Mouse (Mus musculus) heart, embryonic 16.5 days (tissue): ENCODE measurements around the gene Ptprcap. TPM values are rescaled to one million over a fixed set of nuclear protein-coding genes. Genes with fewer than 3 reads are reported as not detected.

ENCODE experiments used
- ATAC-seq: fragments of 200-750 bp; cut with Nextera tagmentation; replicated peaks from 2 replicates; pipeline ENCODE4 v1.8.0; 2017; ENCODE audit warnings: moderate number of reproducible peaks; ENCODE audit not compliant: insufficient read depth, low FRiP score; ENCODE audit errors: extremely low read depth
- H3K27ac ChIP-seq: fragments of 300-500 bp; sonication (generic); 2 replicates; pipeline ENCODE4 v1.5.1; 2014; ENCODE audit warnings: mild to moderate bottlenecking, low read length, control low read depth, moderate library complexity
- H3K27me3 ChIP-seq: fragments of 300-500 bp; sonication (generic); 2 replicates; pipeline ENCODE4 v1.6.1; 2014; ENCODE audit warnings: low read length, mixed read lengths; ENCODE audit not compliant: control insufficient read depth, insufficient read depth
- H3K36me3 ChIP-seq: fragments of 300-500 bp; sonication (generic); 2 replicates; pipeline ENCODE4 v1.6.1; 2014; ENCODE audit not compliant: control insufficient read depth, insufficient read depth
- H3K4me1 ChIP-seq: fragments of 300-500 bp; sonication (generic); 2 replicates; pipeline ENCODE4 v1.6.1; 2014; ENCODE audit warnings: low read length, mixed read lengths; ENCODE audit not compliant: control insufficient read depth, insufficient read depth
- H3K4me2 ChIP-seq: fragments of 300-500 bp; sonication (generic); 2 replicates; pipeline ENCODE4 v1.6.1; 2014; ENCODE audit warnings: low read depth, mild to moderate bottlenecking, control low read depth, low read length
- H3K4me3 ChIP-seq: fragments of 300-500 bp; sonication (generic); 2 replicates; pipeline ENCODE4 v1.5.1; 2014; ENCODE audit warnings: mild to moderate bottlenecking, control low read depth, low read length
- H3K9ac ChIP-seq: fragments of 300-500 bp; sonication (generic); 2 replicates; pipeline ENCODE4 v1.6.1; 2014; ENCODE audit warnings: low read length, control low read depth
- H3K9me3 ChIP-seq: fragments of 300-500 bp; sonication (generic); replicated peaks from 2 replicates; pipeline ENCODE4 v1.6.1; 2016; ENCODE audit warnings: low read length; ENCODE audit not compliant: control insufficient read depth
- WGBS: fragments of 180-500 bp; shearing (Covaris S2); extraction: QIAGEN DNeasy Blood & Tissue Kit; methylation state at CpG from one replicate; pipeline ENCODE4 v1.1.7; 2014; 5-methylcytosine and 5-hydroxymethylcytosine counted together
- polyA plus RNA-seq: library from polyadenylated mRNA; unstranded; fragments of >200 nt; fragmentation: Nextera tagmentation; extraction: Ambion mirVana; gene quantifications from 2 replicates; pipeline ENCODE4 v1.2.1, GENCODE M21; 2015

Gene Ptprcap
- polyA plus RNA-seq, 1 experiment from 2014 or later, result 71.1 TPM

DNA sequence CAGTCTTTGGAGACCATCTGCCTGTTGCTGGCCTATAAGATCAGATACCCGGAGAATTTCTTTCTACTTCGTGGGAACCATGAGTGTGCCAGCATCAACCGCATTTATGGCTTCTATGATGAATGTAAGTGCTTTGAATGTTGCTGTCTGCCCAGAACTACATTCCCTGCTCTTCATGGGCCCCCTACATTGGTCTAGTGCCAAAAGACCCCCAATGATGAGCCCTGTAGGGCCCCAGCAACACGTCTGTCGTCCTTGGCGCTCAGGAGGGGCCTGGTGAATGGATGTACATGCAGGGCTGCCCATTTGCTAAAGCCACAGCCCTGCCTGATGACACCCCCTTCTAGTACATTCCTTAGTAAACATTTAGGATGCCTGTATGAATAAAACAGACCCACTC, 39.7 kb downstream of the Ptprcap start:
- peak overlapping the region; percentile 96 for H3K27ac ChIP-seq
- H3K4me3 ChIP-seq, result peak overlapping the region; percentile 95
- H3K27me3 ChIP-seq, result no peaks in the 10 kb centered on the region
- no peak for ATAC-seq
- peaks cover 34% of the 10 kb centered on the region for H3K36me3 ChIP-seq
- no peaks in the 10 kb centered on the region for H3K9me3 ChIP-seq
- WGBS, result 48% methylated on average over 6 of the region's 6 CpGs
- peak overlapping the region; percentile 99 for H3K9ac ChIP-seq
- H3K4me1 ChIP-seq, result peaks cover 27% of the 10 kb centered on the region
- H3K4me2 ChIP-seq, result peak overlapping the region; percentile 98

DNA sequence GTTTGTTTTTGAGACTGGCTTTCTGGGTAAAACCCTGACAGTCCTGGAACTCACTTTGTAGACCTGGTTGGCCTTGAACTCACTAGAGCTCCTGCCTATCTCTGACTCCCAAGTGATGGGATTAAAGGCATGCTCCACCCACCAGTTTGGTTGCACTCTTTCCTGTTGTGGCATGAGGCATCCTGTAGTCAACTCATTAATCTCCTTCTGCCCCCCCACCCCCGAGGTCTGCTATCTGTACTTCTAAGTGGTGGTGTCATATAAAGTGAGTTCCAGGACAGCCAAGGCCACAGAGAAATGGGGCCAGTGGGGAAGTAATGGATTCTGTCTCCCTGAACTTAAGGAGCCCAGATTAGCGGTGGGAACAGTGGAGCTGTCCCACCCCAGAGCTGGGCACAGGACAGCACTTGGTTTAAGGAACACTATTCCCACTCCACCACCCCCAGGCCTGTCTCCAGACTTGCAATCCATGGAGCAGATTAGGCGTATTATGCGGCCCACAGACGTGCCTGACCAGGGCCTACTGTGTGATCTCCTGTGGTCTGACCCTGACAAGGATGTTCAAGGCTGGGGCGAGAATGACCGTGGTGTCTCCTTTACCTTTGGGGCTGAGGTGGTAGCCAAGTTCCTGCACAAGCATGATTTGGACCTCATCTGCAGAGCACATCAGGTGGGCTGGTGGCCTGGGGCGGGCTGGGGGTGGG, 40.8 kb downstream of the Ptprcap start:
- no peak overlapping the region for H3K4me3 ChIP-seq
- no peak overlapping the region for H3K27ac ChIP-seq
- H3K27me3 ChIP-seq, result no peaks in the 10 kb centered on the region
- WGBS, result 76% methylated on average over 8 of the region's 8 CpGs
- H3K4me1 ChIP-seq, result peaks cover 27% of the 10 kb centered on the region
- peaks cover 34% of the 10 kb centered on the region for H3K36me3 ChIP-seq
- H3K9me3 ChIP-seq, result no peaks in the 10 kb centered on the region
- no peak overlapping the region for H3K9ac ChIP-seq
- H3K4me2 ChIP-seq, result no peak overlapping the region
- no peak for ATAC-seq

DNA sequence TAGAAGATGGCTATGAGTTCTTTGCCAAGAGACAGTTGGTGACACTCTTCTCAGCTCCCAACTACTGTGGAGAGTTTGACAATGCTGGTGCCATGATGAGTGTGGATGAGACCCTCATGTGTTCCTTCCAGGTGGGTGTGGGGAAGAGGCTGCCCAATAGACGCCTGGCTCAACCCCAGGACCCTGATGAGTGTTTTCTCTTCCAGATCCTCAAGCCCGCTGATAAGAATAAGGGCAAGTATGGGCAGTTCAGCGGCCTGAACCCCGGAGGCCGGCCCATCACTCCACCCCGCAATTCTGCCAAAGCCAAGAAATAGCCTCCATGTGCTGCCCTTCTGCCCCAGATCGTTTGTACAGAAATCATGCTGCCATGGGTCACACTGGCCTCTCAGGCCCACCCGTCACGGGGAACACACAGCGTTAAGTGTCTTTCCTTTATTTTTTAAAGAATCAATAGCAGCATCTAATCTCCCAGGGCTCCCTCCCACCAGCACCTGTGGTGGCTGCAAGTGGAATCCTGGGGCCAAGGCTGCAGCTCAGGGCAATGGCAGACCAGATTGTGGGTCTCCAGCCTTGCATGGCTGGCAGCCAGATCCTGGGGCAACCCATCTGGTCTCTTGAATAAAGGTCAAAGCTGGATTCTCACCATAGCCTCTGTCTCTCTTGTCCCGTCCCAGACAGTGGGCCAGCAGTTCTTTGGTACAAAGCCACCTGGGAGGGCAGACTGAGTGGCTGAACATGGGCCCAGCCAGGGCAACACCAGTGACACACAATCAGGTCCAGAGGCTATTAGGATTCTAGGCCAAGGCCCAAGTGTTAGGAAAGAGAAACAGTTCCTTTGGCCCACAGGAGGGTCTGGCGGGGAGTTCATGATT, 41.6 kb downstream of the Ptprcap start:
- Histone ChIP-seq H3K4me1 (peaks cover 28% of the 10 kb centered on the region), H3K27me3 (no peaks in the 10 kb centered on the region), H3K9ac (no peak overlapping the region), H3K27ac (no peak overlapping the region), H3K36me3 (peaks cover 38% of the 10 kb centered on the region), H3K9me3 (no peaks in the 10 kb centered on the region), H3K4me2 (no peak overlapping the region), H3K4me3 (no peak overlapping the region)
- no peak for ATAC-seq
- WGBS, result 73% methylated on average over 12 of the region's 12 CpGs

DNA sequence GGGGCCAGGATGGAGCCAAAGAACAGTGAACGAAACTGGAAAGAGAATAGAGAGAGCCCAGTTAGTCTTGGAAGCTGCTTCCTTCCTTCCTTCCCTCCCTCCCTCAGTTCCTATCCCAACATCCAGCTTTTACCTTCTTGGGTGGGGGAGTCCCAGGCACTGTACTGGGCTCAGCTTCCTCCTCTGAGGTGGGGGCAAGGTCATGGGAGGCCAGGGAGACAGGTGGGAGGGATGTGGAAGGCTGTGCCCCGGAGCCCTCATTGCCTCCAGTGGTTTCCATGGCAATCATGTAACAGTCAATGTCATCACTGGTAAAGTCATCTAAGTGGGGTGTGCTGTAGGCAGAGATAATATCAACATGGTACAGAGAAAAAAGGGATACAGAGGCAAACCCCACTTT, 42.6 kb downstream of the Ptprcap start:
- Histone ChIP-seq H3K36me3 (peaks cover 39% of the 10 kb centered on the region), H3K9ac (no peak overlapping the region), H3K4me3 (no peak overlapping the region), H3K27ac (no peak overlapping the region), H3K4me1 (peaks cover 38% of the 10 kb centered on the region), H3K4me2 (no peak overlapping the region), H3K9me3 (no peaks in the 10 kb centered on the region), H3K27me3 (no peaks in the 10 kb centered on the region)
- no peak for ATAC-seq
- 56% methylated on average over 2 of the region's 2 CpGs for WGBS

DNA sequence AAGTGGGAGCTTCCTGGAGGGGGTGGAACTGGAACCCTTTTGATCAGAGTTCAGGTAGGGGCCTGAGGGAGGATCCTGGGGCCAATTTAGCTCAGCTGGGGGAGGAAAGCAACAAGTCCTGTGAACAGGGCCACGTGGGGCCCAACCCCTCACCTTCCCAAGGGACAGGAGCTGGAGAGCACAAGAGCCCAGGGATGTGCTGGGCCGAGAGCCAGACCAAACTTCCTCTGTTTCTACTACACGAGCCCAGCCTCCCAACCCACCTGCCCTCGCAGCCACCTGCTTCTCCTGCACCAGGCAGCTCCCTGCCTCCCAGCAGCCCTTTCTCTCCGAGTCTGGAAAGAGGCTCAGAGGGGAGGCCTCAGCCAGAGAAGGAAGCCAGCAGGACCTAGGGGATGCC, 43.1 kb downstream of the Ptprcap start:
- H3K4me3 ChIP-seq, result no peak overlapping the region
- H3K9ac ChIP-seq, result no peak overlapping the region
- H3K27me3 ChIP-seq, result no peaks in the 10 kb centered on the region
- WGBS, result 37% methylated on average over 5 of the region's 5 CpGs
- H3K36me3 ChIP-seq, result peaks cover 39% of the 10 kb centered on the region
- H3K9me3 ChIP-seq, result no peaks in the 10 kb centered on the region
- ATAC-seq, result no peak
- peaks cover 33% of the 10 kb centered on the region for H3K4me1 ChIP-seq
- no peak overlapping the region for H3K4me2 ChIP-seq
- H3K27ac ChIP-seq, result no peak overlapping the region

DNA sequence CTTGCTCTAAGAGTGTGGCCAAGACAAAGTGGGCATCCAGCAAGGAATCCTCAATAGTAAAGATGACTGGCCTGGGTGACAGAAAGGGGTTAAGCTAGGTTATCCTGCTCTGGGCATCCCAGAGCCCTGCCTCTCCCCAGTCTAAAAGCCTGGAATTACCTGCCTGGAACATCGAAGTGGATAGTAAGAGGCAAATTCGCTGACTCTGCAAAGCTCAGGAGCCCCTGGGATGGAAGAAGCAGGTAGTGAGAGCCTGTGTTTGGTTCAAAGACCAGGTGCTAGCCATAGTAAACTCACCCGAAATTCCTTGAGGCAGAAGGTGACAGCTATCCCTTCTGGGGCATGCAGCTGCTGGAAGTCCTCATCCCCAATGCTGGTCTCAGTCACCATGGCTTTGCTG, 43.8 kb downstream of the Ptprcap start:
- WGBS, result 70% methylated on average over 3 of the region's 3 CpGs
- Histone ChIP-seq H3K4me3 (no peak overlapping the region), H3K4me2 (no peak overlapping the region), H3K9ac (no peak overlapping the region), H3K27me3 (no peaks in the 10 kb centered on the region), H3K9me3 (no peaks in the 10 kb centered on the region), H3K27ac (no peak overlapping the region), H3K36me3 (peaks cover 39% of the 10 kb centered on the region), H3K4me1 (peaks cover 36% of the 10 kb centered on the region)
- ATAC-seq, result no peak

DNA sequence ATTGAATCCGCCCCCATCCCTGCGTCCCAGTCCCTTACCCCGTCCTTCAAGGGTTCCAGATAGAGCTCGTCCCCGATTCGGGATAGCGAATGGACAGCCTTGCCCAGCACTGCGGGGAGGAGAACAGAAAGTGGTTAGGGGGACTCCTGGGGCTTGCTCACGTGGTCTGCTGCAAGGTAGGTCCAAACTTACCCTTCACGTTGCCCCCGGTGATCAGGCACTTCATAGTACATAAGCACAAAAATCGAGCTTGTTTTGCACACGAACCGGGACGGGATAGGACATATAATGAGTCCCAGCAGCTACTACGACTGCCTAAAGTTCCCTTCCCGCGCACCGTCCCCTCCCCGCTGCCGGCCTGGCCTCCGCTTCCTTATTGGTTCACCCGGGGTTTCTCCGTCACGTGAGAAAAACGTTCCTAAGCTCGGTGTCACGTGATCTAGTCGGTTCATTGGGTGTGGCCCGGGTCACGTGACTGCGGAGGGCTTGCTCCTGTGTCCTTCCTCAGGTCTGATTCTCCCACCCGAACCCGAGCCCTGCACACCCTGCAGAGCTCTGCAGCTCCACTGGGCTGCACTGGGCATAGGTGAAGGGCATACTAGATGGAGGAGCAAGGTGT, 48.0 kb downstream of the Ptprcap start, which contains the start of gene Rad9a:
Rad9a (minus strand) TSS at position 372 of the 619 bp plus-strand sequence.
- Histone ChIP-seq H3K27ac (peak within 1 kb of the TSS; percentile 73), H3K4me3 (peak within 1 kb of the TSS; percentile 82), H3K9me3 (no peaks in the 10 kb centered on the region), H3K4me1 (peaks cover 24% of the 10 kb centered on the region), H3K9ac (peak within 1 kb of the TSS; percentile 86), H3K36me3 (peaks cover 8% of the 10 kb centered on the region; the same call in 1 of the 2 replicates), H3K4me2 (peak within 1 kb of the TSS; percentile 84), H3K27me3 (peaks cover 5% of the 10 kb centered on the region; the same call in 1 of the 2 replicates)
- ATAC-seq, result peak; percentile 80
- under 1% methylated on average over 34 of the region's 34 CpGs for WGBS

DNA sequence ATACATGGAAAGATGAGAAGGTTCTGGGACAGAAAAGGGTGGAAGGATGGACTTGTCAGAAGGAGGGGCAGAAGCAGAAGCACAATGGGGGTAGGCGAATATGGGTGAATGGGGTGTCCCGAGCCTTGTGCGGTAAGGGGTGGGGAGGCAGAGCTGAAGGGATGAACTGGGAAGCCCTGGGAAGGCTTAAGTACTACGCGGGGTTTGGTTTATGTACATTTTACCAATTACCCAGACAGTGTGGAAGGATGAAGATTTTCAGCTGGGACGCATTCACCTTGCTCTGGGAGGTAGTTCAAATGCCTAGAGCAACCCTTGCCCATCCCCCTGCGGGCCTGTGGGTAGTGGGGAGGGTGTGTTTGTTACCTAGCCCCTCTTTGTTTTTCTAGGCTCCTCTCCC, 48.7 kb downstream of the Ptprcap start:
- Histone ChIP-seq H3K4me1 (peaks cover 24% of the 10 kb centered on the region), H3K9me3 (no peaks in the 10 kb centered on the region), H3K4me2 (peak overlapping the region; percentile 84), H3K36me3 (0 out of 2 replicates have a peak, but pooled peaks cover 8% of the 10 kb centered on the region), H3K27me3 (peaks cover 5% of the 10 kb centered on the region; the same call in 1 of the 2 replicates), H3K4me3 (peak overlapping the region; percentile 82), H3K27ac (peak overlapping the region; percentile 73), H3K9ac (peak overlapping the region; percentile 86)
- WGBS, result 33% methylated on average over 7 of the region's 7 CpGs
- ATAC-seq, result no peak
